Mouse (Mus musculus) E14TG2a.4 (cell line): Measurements from ENCODE around the gene Tmco4.

Experiments
- CTCF ChIP-seq: conservative IDR thresholded peaks from 2 replicates; pipeline ENCODE4 v1.5.1; 2014; ENCODE audit warnings: low read length
- POU5F1 ChIP-seq: IDR thresholded peaks from 2 replicates; pipeline ENCODE4 v1.6.1; 2014; ENCODE audit warnings: low read length, borderline replicate concordance

DNA sequence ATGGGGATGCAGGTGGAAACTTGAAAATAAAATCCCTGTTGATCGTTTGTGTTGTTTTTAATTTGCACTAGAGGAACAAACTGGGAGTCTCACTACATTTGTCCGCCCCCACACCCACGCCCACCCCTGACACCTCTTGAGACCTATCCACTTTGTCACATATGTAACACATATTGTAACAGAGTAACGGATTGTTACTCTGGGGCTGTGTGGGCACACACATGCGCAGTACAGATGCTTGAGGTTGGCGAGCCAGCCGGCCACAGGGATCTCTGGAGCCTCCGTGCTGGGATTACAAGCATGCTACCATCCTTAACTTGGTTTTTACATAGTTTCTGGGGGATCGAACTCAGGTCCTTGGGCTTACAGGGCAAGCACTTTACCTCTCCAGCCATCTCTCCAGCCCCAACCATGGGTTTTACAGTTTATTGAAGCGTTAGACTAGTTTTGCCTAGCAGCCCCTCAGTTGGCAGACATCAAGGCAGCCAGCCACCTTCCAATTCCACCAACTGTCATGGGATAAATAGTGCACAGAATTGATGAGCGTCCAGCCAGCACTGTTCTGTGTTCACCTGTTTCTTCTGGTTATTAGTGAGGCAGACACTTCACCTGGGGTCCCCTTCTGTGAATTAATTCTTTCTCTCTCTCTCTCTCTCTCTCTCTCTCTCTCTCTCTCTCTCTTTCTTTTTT, 38.1 kb upstream of the Tmco4 start:
- no peak for TF ChIP-seq CTCF
- TF ChIP-seq POU5F1 = no peak
